Mouse (Mus musculus) neural tube, embryonic 13.5 days (tissue): ENCODE measurements around the gene Galnt2. TPM values are rescaled to one million over a fixed set of nuclear protein-coding genes. Genes with fewer than 3 reads are reported as not detected.

Experiments
- ATAC-seq: fragments of 200-750 bp; cut with Nextera tagmentation; 2 replicates; pipeline ENCODE4 v1.8.0; 2017; ENCODE audit warnings: low read depth, mild to moderate bottlenecking, moderate TSS enrichment, moderate library complexity
- H3K27ac ChIP-seq: fragments of 300-500 bp; sonication (generic); replicated peaks from 2 replicates; pipeline ENCODE4 v1.5.1; 2015; ENCODE audit warnings: moderate library complexity, mild to moderate bottlenecking, inconsistent platforms
- H3K27me3 ChIP-seq: fragments of 300-500 bp; sonication (generic); 2 replicates; pipeline ENCODE4 v1.6.1; 2015; ENCODE audit warnings: mild to moderate bottlenecking, inconsistent platforms
- H3K36me3 ChIP-seq: fragments of 300-500 bp; sonication (generic); 2 replicates; pipeline ENCODE4 v1.6.1; 2015; ENCODE audit warnings: mild to moderate bottlenecking, inconsistent platforms
- H3K4me1 ChIP-seq: fragments of 300-500 bp; sonication (generic); replicated peaks from 2 replicates; pipeline ENCODE4 v1.6.1; 2015; ENCODE audit warnings: inconsistent platforms
- H3K4me2 ChIP-seq: fragments of 300-500 bp; sonication (generic); 2 replicates; pipeline ENCODE4 v1.6.1; 2015; ENCODE audit warnings: inconsistent platforms, mild to moderate bottlenecking, moderate library complexity
- H3K4me3 ChIP-seq: fragments of 300-500 bp; sonication (generic); 2 replicates; pipeline ENCODE4 v1.5.1; 2015; ENCODE audit warnings: mild to moderate bottlenecking, inconsistent platforms
- H3K9ac ChIP-seq: fragments of 300-500 bp; sonication (generic); 2 replicates; pipeline ENCODE4 v1.6.1; 2015; ENCODE audit warnings: moderate library complexity, mild to moderate bottlenecking, inconsistent platforms
- H3K9me3 ChIP-seq: fragments of 300-500 bp; sonication (generic); 2 replicates; pipeline ENCODE4 v1.6.1; 2016; ENCODE audit warnings: inconsistent platforms
- WGBS: fragments of 180-500 bp; shearing (Covaris S2); methylation state at CpG from one replicate; pipeline ENCODE4 v1.1.7; 2015; 5-methylcytosine and 5-hydroxymethylcytosine counted together
- polyA plus RNA-seq: library from polyadenylated mRNA; unstranded; fragments of >200 nt; fragmentation: Nextera tagmentation; extraction: Ambion mirVana; gene quantifications from 2 replicates; pipeline ENCODE4 v1.2.1, GENCODE M21; 2015

Galnt2 gene
- polyA plus RNA-seq, 1 experiment from 2014 or later: 61.4 TPM

GRCm38 (mm10) chr8:124284984-124285576, 53.9 kb downstream of the Galnt2 start:
- Histone ChIP-seq H3K27ac (peak overlapping the region; percentile 92), H3K9me3 (no peaks in the 10 kb centered on the region), H3K4me1 (peaks cover 88% of the 10 kb centered on the region), H3K4me2 (no peak overlapping the region), H3K36me3 (no peaks in the 10 kb centered on the region), H3K4me3 (no peak overlapping the region), H3K27me3 (no peaks in the 10 kb centered on the region), H3K9ac (peak overlapping the region; percentile 43)
- WGBS: 12% methylated on average over 9 of the region's 9 CpGs
- peak; percentile 59 for ATAC-seq

GRCm38 (mm10) chr8:124286461-124287124, 55.4 kb downstream of the Galnt2 start:
- 56% methylated on average over 4 of the region's 4 CpGs for WGBS
- Histone ChIP-seq H3K36me3 (no peaks in the 10 kb centered on the region), H3K27me3 (no peaks in the 10 kb centered on the region), H3K4me1 (peaks cover 78% of the 10 kb centered on the region), H3K4me3 (no peak overlapping the region), H3K27ac (peak overlapping the region; percentile 92), H3K4me2 (no peak overlapping the region), H3K9ac (no peak overlapping the region), H3K9me3 (no peaks in the 10 kb centered on the region)
- no peak for ATAC-seq

- H3K4me1 ChIP-seq: peaks cover 69% of the 10 kb centered on the region
Measured at GRCm38 (mm10) chr8:124288215-124288864, 57.1 kb downstream of the Galnt2 start.

GRCm38 (mm10) chr8:124289481-124290050, 58.4 kb downstream of the Galnt2 start:
- Histone ChIP-seq H3K4me2 (no peak overlapping the region), H3K9me3 (no peaks in the 10 kb centered on the region), H3K4me3 (no peak overlapping the region), H3K36me3 (no peaks in the 10 kb centered on the region), H3K4me1 (peaks cover 69% of the 10 kb centered on the region), H3K9ac (no peak overlapping the region), H3K27me3 (no peaks in the 10 kb centered on the region), H3K27ac (no peak overlapping the region)
- 76% methylated on average over 5 of the region's 5 CpGs for whole genome bisulfite sequencing
- ATAC-seq: no peak

More at GRCm38 (mm10) chr8:124288215-124288864, 57.1 kb downstream of the Galnt2 start:
- no peaks in the 10 kb centered on the region for H3K9me3 ChIP-seq
- ATAC-seq: no peak
- no peak overlapping the region for H3K4me3 ChIP-seq
- H3K27me3 ChIP-seq: no peaks in the 10 kb centered on the region
- no peak overlapping the region for H3K9ac ChIP-seq
- 93% methylated on average over 4 of the region's 4 CpGs for WGBS
- no peak overlapping the region for H3K4me2 ChIP-seq
- no peaks in the 10 kb centered on the region for H3K36me3 ChIP-seq
- no peak overlapping the region for H3K27ac ChIP-seq

GRCm38 (mm10) chr8:124290911-124291691, 59.9 kb downstream of the Galnt2 start:
- Histone ChIP-seq H3K9me3 (no peaks in the 10 kb centered on the region), H3K4me2 (no peak overlapping the region), H3K36me3 (peaks cover 5% of the 10 kb centered on the region; the same call in 1 of the 2 replicates), H3K9ac (no peak overlapping the region), H3K4me3 (no peak overlapping the region), H3K4me1 (peaks cover 63% of the 10 kb centered on the region), H3K27me3 (no peaks in the 10 kb centered on the region), H3K27ac (no peak overlapping the region)
- no peak for ATAC-seq
- WGBS: 92% methylated on average over 9 of the region's 9 CpGs

- Histone ChIP-seq H3K4me2 (no peak overlapping the region), H3K27ac (no peak overlapping the region), H3K27me3 (no peaks in the 10 kb centered on the region), H3K4me3 (no peak overlapping the region), H3K9me3 (no peaks in the 10 kb centered on the region), H3K36me3 (peaks cover 8% of the 10 kb centered on the region; the same call in 1 of the 2 replicates), H3K9ac (no peak overlapping the region), H3K4me1 (peaks cover 57% of the 10 kb centered on the region)
- no peak for ATAC-seq
- 85% methylated on average over 5 of the region's 5 CpGs for WGBS
Measured at GRCm38 (mm10) chr8:124291693-124292092, 60.5 kb downstream of the Galnt2 start.

GRCm38 (mm10) chr8:124292965-124293364, 61.8 kb downstream of the Galnt2 start:
- Histone ChIP-seq H3K4me1 (peaks cover 44% of the 10 kb centered on the region), H3K4me2 (no peak overlapping the region), H3K27ac (peak overlapping the region; percentile 30; the same call in 1 of the 2 replicates), H3K9me3 (no peaks in the 10 kb centered on the region), H3K27me3 (no peaks in the 10 kb centered on the region), H3K36me3 (peaks cover 16% of the 10 kb centered on the region; the same call in 1 of the 2 replicates), H3K4me3 (no peak overlapping the region), H3K9ac (no peak overlapping the region)
- no peak for ATAC-seq
- WGBS: 81% methylated on average over 9 of the region's 9 CpGs

GRCm38 (mm10) chr8:124294425-124294824, 63.2 kb downstream of the Galnt2 start:
- Histone ChIP-seq H3K9me3 (no peaks in the 10 kb centered on the region), H3K4me1 (peaks cover 32% of the 10 kb centered on the region), H3K27ac (peak overlapping the region; percentile 43), H3K4me2 (no peak overlapping the region), H3K4me3 (no peak overlapping the region), H3K27me3 (no peaks in the 10 kb centered on the region), H3K9ac (no peak overlapping the region), H3K36me3 (peaks cover 16% of the 10 kb centered on the region; the same call in 1 of the 2 replicates)
- 49% methylated on average over 6 of the region's 6 CpGs for WGBS
- 0 out of 2 replicates have a peak, but pooled peaks have one; percentile 36 for ATAC-seq

- no peak overlapping the region for H3K4me3 ChIP-seq
- 47% methylated on average over 10 of the region's 10 CpGs for WGBS
- no peak overlapping the region for H3K4me2 ChIP-seq
- H3K27ac ChIP-seq: peak overlapping the region; percentile 43; the same call in 1 of the 2 replicates
- no peaks in the 10 kb centered on the region for H3K9me3 ChIP-seq
- H3K36me3 ChIP-seq: peaks cover 16% of the 10 kb centered on the region; the same call in 1 of the 2 replicates
- no peaks in the 10 kb centered on the region for H3K27me3 ChIP-seq
- H3K9ac ChIP-seq: no peak overlapping the region
- no peak for ATAC-seq
- H3K4me1 ChIP-seq: peaks cover 30% of the 10 kb centered on the region
Measured at GRCm38 (mm10) chr8:124294900-124295299, 63.7 kb downstream of the Galnt2 start.

- WGBS: 86% methylated on average over 6 of the region's 6 CpGs
- H3K27me3 ChIP-seq: no peaks in the 10 kb centered on the region
- H3K27ac ChIP-seq: no peak overlapping the region; the same call in 1 of the 2 replicates
- H3K36me3 ChIP-seq: peaks cover 16% of the 10 kb centered on the region; the same call in 1 of the 2 replicates
- H3K4me2 ChIP-seq: no peak overlapping the region
- no peaks in the 10 kb centered on the region for H3K9me3 ChIP-seq
- peaks cover 30% of the 10 kb centered on the region for H3K4me1 ChIP-seq
- H3K4me3 ChIP-seq: no peak overlapping the region
- H3K9ac ChIP-seq: no peak overlapping the region
- ATAC-seq: no peak
Measured at GRCm38 (mm10) chr8:124295357-124295756, 64.2 kb downstream of the Galnt2 start.

GRCm38 (mm10) chr8:124301512-124301911, 70.3 kb downstream of the Galnt2 start:
- no peak for ATAC-seq
- H3K36me3 ChIP-seq: peaks cover 21% of the 10 kb centered on the region
- no peak overlapping the region for H3K4me2 ChIP-seq
- no peak overlapping the region for H3K4me3 ChIP-seq
- H3K9me3 ChIP-seq: no peaks in the 10 kb centered on the region
- H3K27ac ChIP-seq: no peak overlapping the region
- no peaks in the 10 kb centered on the region for H3K27me3 ChIP-seq
- WGBS: 92% methylated on average over 4 of the region's 4 CpGs
- H3K4me1 ChIP-seq: peaks cover 23% of the 10 kb centered on the region
- no peak overlapping the region for H3K9ac ChIP-seq
